Mouse (Mus musculus) stomach, postnatal 0 days (tissue): ENCODE results near the gene Rbpms2.

ENCODE experiments used
- CTCF ChIP-seq: IDR thresholded peaks from 2 replicates; pipeline ENCODE4 v1.5.1; 2016; ENCODE audit warnings: antibody characterized with exemption, low read depth, mild to moderate bottlenecking, moderate library complexity
- EP300 ChIP-seq: optimal IDR thresholded peaks from 2 replicates; pipeline ENCODE3; 2016; ENCODE audit warnings: antibody characterized with exemption

DNA sequence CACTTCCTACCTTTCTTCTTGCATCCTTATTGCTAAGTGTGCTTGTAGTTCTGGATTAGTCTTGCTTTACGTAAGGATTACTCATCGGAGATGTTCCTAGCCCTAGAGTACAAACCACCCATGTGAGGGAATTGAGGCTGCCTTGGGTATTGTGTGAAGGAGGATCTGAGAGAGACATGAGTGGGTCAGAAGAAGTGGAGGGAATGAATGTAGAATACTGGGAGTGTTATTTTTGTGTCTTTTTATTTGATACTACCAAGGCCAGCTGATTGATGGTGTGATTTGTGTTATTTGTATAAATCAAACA is 52.1 kb downstream of the Rbpms2 start:
- no peak for TF ChIP-seq CTCF
- no peak for TF ChIP-seq EP300
